Mouse (Mus musculus): ENCODE data around the gene Slc9a9. TPM values are rescaled to one million over a fixed set of nuclear protein-coding genes. Genes with fewer than 3 reads are reported as not detected.

Slc9a9 gene
- polyA plus RNA-seq, 1 experiment from 2014 or later: 6.3 TPM

- WGBS: 97% methylated on average over 15 of the region's 15 CpGs
- ATAC-seq (ENCODE audit: low FRiP score): peak; percentile 49
- H3K4me2 ChIP-seq (replicated peaks): no peak overlapping the region
- no peaks in the 10 kb centered on the region for H3K36me3 ChIP-seq (replicated peaks; ENCODE audit: control insufficient read depth, insufficient read depth)
- no peaks in the 10 kb centered on the region for H3K27me3 ChIP-seq (ENCODE audit: control insufficient read depth, insufficient read depth, low read length)
- peaks cover 26% of the 10 kb centered on the region for H3K4me1 ChIP-seq (replicated peaks; ENCODE audit: control insufficient read depth, insufficient read depth, low read length)
- no peak overlapping the region for H3K4me3 ChIP-seq (replicated peaks; ENCODE audit: low read length)
- no peak overlapping the region for H3K27ac ChIP-seq
- no peak overlapping the region for H3K9ac ChIP-seq
- DNase-seq (ENCODE audit: low spot score): no peak
- no peaks in the 10 kb centered on the region for H3K9me3 ChIP-seq (ENCODE audit: control insufficient read depth, low read length)
These were observed 167.7 kb downstream of the Slc9a9 start for GRCm38 (mm10) chr9:94837384-94837783.

DNA sequence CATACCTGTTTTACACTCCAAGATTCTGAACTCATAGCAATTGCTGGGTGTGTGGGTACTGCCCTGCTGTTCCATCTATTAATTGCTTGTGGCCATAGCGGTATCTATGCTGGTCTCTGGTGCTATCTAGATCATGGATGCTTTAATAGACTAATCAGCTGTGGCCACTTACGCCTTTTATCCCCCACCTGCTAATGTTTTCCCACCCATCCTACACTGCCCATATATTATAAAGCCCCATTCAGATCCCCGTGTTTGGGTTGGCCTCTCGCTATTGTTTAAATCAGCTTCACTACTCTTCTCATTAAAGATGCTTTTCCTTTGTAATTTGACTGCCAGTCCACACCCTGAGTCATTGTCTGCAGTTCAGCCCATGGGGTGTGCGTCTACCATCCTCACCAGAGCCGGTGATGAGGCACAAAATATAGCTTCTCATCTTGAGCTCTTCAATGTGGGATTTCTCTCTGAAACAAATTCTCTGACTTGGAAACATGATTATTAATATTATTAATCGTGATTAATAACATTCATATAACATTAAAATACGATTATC, 168.8 kb downstream of the Slc9a9 start:
- Histone ChIP-seq H3K27ac (peak overlapping the region; percentile 35; the same call in 1 of the 2 replicates), H3K9me3 (ENCODE audit: control insufficient read depth, low read length) (no peaks in the 10 kb centered on the region), H3K27me3 (ENCODE audit: control insufficient read depth, insufficient read depth, low read length) (no peaks in the 10 kb centered on the region), H3K4me1 (replicated peaks; ENCODE audit: control insufficient read depth, insufficient read depth, low read length) (peaks cover 26% of the 10 kb centered on the region), H3K4me2 (replicated peaks) (no peak overlapping the region), H3K9ac (no peak overlapping the region), H3K36me3 (replicated peaks; ENCODE audit: control insufficient read depth, insufficient read depth) (no peaks in the 10 kb centered on the region), H3K4me3 (replicated peaks; ENCODE audit: low read length) (no peak overlapping the region)
- 43% methylated on average over 8 of the region's 8 CpGs for WGBS
- peak; percentile 24 for DNase-seq (ENCODE audit: low spot score)
- ATAC-seq (ENCODE audit: low FRiP score): no peak

- no peaks in the 10 kb centered on the region for H3K27me3 ChIP-seq (ENCODE audit: control insufficient read depth, insufficient read depth, low read length)
- 0 out of 2 replicates have a peak overlapping the region, but pooled peaks have one; percentile 4 for H3K9ac ChIP-seq
- 27% methylated on average over 11 of the region's 11 CpGs for WGBS
- H3K4me2 ChIP-seq (replicated peaks): peak overlapping the region; percentile 27
- peaks cover 23% of the 10 kb centered on the region for H3K4me1 ChIP-seq (replicated peaks; ENCODE audit: control insufficient read depth, insufficient read depth, low read length)
- peak; percentile 34; the same call in 1 of the 2 replicates for ATAC-seq (ENCODE audit: low FRiP score)
- H3K36me3 ChIP-seq (replicated peaks; ENCODE audit: control insufficient read depth, insufficient read depth): no peaks in the 10 kb centered on the region
- no peak overlapping the region for H3K4me3 ChIP-seq (replicated peaks; ENCODE audit: low read length)
- DNase-seq (ENCODE audit: low spot score): no peak
- no peaks in the 10 kb centered on the region for H3K9me3 ChIP-seq (ENCODE audit: control insufficient read depth, low read length)
- 0 out of 2 replicates have a peak overlapping the region, but pooled peaks have one; percentile 35 for H3K27ac ChIP-seq
These were observed 169.5 kb downstream of the Slc9a9 start for GRCm38 (mm10) chr9:94839204-94839603.

GRCm38 (mm10) chr9:94840398-94840797, 170.7 kb downstream of the Slc9a9 start:
- Histone ChIP-seq H3K4me2 (replicated peaks) (no peak overlapping the region), H3K27me3 (ENCODE audit: control insufficient read depth, insufficient read depth, low read length) (no peaks in the 10 kb centered on the region), H3K9ac (no peak overlapping the region), H3K36me3 (replicated peaks; ENCODE audit: control insufficient read depth, insufficient read depth) (no peaks in the 10 kb centered on the region), H3K4me1 (replicated peaks; ENCODE audit: control insufficient read depth, insufficient read depth, low read length) (peaks cover 23% of the 10 kb centered on the region), H3K4me3 (replicated peaks; ENCODE audit: low read length) (no peak overlapping the region), H3K27ac (no peak overlapping the region), H3K9me3 (ENCODE audit: control insufficient read depth, low read length) (no peaks in the 10 kb centered on the region)
- no peak for ATAC-seq (ENCODE audit: low FRiP score)
- WGBS: 78% methylated on average over 5 of the region's 5 CpGs
- DNase-seq (ENCODE audit: low spot score): no peak

DNA sequence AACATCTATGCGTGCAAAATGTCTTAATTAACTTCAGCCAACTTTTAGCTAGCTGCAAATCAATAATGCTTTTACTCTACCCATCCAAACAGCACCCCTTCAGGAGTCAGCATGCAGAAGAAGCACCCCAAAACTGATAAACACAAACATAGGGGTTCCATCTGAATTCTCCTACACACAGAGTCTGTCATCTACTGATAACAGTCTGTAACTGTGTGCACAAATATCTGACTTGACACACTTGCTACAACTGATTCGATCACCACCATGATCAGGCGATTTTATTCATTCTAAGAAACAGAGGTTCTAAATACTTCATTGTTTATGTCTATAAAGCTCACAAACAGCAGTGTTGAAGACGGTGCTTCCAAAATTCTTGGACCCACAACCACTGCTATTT, 171.3 kb downstream of the Slc9a9 start:
- H3K4me3 ChIP-seq (replicated peaks; ENCODE audit: low read length): no peak overlapping the region
- H3K9ac ChIP-seq: no peak overlapping the region
- no peaks in the 10 kb centered on the region for H3K27me3 ChIP-seq (ENCODE audit: control insufficient read depth, insufficient read depth, low read length)
- ATAC-seq (ENCODE audit: low FRiP score) (no peak), DNase-seq (ENCODE audit: low spot score) (no peak)
- H3K27ac ChIP-seq: no peak overlapping the region
- WGBS: 89% methylated on average over 4 of the region's 4 CpGs
- no peak overlapping the region for H3K4me2 ChIP-seq (replicated peaks)
- no peaks in the 10 kb centered on the region for H3K36me3 ChIP-seq (replicated peaks; ENCODE audit: control insufficient read depth, insufficient read depth)
- no peaks in the 10 kb centered on the region for H3K9me3 ChIP-seq (ENCODE audit: control insufficient read depth, low read length)
- peaks cover 23% of the 10 kb centered on the region for H3K4me1 ChIP-seq (replicated peaks; ENCODE audit: control insufficient read depth, insufficient read depth, low read length)

DNA sequence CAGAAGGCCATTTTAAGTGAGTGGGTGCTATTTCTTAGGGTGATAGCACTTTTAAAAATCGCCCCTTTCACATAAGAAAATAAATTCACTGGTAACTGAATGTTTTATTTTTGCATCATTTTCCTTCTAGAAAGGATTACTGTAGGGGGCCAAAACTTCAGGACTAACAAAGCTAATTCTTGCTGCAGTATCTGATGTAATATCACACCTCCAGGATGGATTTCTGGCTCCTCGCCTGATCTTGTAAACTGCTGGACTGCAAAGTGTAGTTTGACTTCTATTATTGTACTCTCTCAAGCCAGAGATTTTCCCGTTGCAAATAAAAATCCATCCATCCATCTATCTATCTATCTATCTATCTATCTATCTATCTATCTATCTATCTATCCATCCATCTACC, 174.5 kb downstream of the Slc9a9 start:
- Histone ChIP-seq H3K27me3 (ENCODE audit: control insufficient read depth, insufficient read depth, low read length) (no peaks in the 10 kb centered on the region), H3K4me2 (replicated peaks) (no peak overlapping the region), H3K9me3 (ENCODE audit: control insufficient read depth, low read length) (no peaks in the 10 kb centered on the region), H3K4me3 (replicated peaks; ENCODE audit: low read length) (no peak overlapping the region), H3K9ac (no peak overlapping the region), H3K4me1 (replicated peaks; ENCODE audit: control insufficient read depth, insufficient read depth, low read length) (peaks cover 14% of the 10 kb centered on the region), H3K36me3 (replicated peaks; ENCODE audit: control insufficient read depth, insufficient read depth) (no peaks in the 10 kb centered on the region), H3K27ac (no peak overlapping the region)
- no peak for DNase-seq (ENCODE audit: low spot score)
- ATAC-seq (ENCODE audit: low FRiP score): no peak
- whole genome bisulfite sequencing: 87% methylated on average over 3 of the region's 3 CpGs

DNA sequence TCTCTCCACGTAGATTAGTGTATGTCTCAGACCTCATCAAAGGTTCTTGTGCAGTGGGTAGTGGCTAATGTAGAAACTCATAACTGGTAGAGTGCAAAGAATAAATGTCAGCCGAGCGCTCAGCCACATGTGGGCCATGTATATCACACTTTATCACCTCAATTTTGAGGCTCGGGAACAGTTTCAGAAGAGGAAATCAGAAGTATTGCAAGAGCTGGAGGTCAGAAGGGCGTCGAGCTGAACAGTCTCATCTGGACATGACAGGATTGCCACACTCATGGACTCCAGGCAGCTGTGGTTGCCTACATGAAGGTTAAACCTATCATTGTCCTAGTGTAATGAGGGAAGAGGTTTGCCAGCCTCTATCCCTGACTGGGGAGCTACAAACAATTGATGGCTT, 177.9 kb downstream of the Slc9a9 start:
- no peak overlapping the region for H3K9ac ChIP-seq
- no peaks in the 10 kb centered on the region for H3K4me1 ChIP-seq (replicated peaks; ENCODE audit: control insufficient read depth, insufficient read depth, low read length)
- H3K4me2 ChIP-seq (replicated peaks): no peak overlapping the region
- no peaks in the 10 kb centered on the region for H3K27me3 ChIP-seq (ENCODE audit: control insufficient read depth, insufficient read depth, low read length)
- no peak overlapping the region for H3K27ac ChIP-seq
- no peak for ATAC-seq (ENCODE audit: low FRiP score)
- H3K4me3 ChIP-seq (replicated peaks; ENCODE audit: low read length): no peak overlapping the region
- H3K9me3 ChIP-seq (ENCODE audit: control insufficient read depth, low read length): no peaks in the 10 kb centered on the region
- 96% methylated on average over 6 of the region's 6 CpGs for WGBS
- no peaks in the 10 kb centered on the region for H3K36me3 ChIP-seq (replicated peaks; ENCODE audit: control insufficient read depth, insufficient read depth)
- no peak for DNase-seq (ENCODE audit: low spot score)

DNA sequence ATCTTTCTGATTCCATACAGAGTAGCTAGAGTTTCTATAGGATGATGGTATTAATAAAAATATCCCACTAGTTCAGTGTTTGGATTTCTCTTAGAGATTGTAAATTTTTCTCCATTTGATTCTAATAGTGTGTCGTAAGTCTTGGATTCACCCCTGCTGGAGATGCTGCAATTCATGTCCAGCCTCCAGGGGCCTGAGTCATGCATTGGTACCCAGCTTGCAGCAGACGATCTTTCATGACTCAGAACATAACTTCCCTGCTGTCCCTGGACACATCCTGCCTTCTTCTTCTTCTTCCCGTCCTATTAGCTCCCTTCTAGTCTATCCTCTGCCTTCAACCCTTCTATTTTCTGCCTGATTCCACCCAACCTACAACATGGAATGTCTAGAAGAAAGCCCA, 181.8 kb downstream of the Slc9a9 start:
- Histone ChIP-seq H3K9me3 (ENCODE audit: control insufficient read depth, low read length) (no peaks in the 10 kb centered on the region), H3K9ac (no peak overlapping the region), H3K36me3 (replicated peaks; ENCODE audit: control insufficient read depth, insufficient read depth) (no peaks in the 10 kb centered on the region), H3K4me3 (replicated peaks; ENCODE audit: low read length) (no peak overlapping the region), H3K4me2 (replicated peaks) (no peak overlapping the region), H3K4me1 (replicated peaks; ENCODE audit: control insufficient read depth, insufficient read depth, low read length) (no peaks in the 10 kb centered on the region), H3K27ac (no peak overlapping the region), H3K27me3 (ENCODE audit: control insufficient read depth, insufficient read depth, low read length) (no peaks in the 10 kb centered on the region)
- ATAC-seq (ENCODE audit: low FRiP score) (no peak), DNase-seq (ENCODE audit: low spot score) (no peak)
- 80% methylated on average over 3 of the region's 3 CpGs for WGBS

DNA sequence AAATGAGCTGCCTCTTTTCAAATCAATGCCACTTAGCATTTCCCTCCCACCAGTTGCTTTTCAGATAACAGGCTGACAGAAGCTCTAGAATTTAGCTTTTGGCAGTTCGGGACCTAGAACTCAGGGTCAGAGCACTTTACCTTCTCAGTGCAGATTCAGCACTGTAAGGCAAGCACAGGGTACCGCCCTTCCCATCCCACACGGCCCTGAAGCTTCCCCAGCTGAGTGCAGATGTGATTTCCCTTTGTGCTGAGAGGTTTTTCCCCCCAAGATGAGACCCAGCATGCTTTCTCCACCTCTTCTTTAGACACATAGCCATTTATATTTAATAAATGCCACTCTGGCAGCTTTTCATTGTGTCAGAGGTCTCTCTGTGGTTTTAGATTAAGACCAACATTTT, 186.4 kb downstream of the Slc9a9 start:
- Histone ChIP-seq H3K4me2 (replicated peaks) (no peak overlapping the region), H3K4me1 (replicated peaks; ENCODE audit: control insufficient read depth, insufficient read depth, low read length) (no peaks in the 10 kb centered on the region), H3K9ac (no peak overlapping the region), H3K27ac (no peak overlapping the region), H3K4me3 (replicated peaks; ENCODE audit: low read length) (no peak overlapping the region), H3K27me3 (ENCODE audit: control insufficient read depth, insufficient read depth, low read length) (no peaks in the 10 kb centered on the region), H3K36me3 (replicated peaks; ENCODE audit: control insufficient read depth, insufficient read depth) (no peaks in the 10 kb centered on the region), H3K9me3 (ENCODE audit: control insufficient read depth, low read length) (no peaks in the 10 kb centered on the region)
- ATAC-seq (ENCODE audit: low FRiP score) (no peak), DNase-seq (ENCODE audit: low spot score) (no peak)
- 56% methylated on average over 3 of the region's 3 CpGs for WGBS

- no peak for ATAC-seq (ENCODE audit: low FRiP score)
- H3K9ac ChIP-seq: no peak overlapping the region
- 93% methylated on average over 1 of the region's 1 CpGs for WGBS
These were observed 198.8 kb downstream of the Slc9a9 start for GRCm38 (mm10) chr9:94868557-94868956.

More at GRCm38 (mm10) chr9:94868557-94868956, 198.8 kb downstream of the Slc9a9 start:
- Histone ChIP-seq H3K4me3 (replicated peaks; ENCODE audit: low read length) (no peak overlapping the region), H3K4me2 (replicated peaks) (no peak overlapping the region), H3K36me3 (replicated peaks; ENCODE audit: control insufficient read depth, insufficient read depth) (no peaks in the 10 kb centered on the region), H3K4me1 (replicated peaks; ENCODE audit: control insufficient read depth, insufficient read depth, low read length) (no peaks in the 10 kb centered on the region), H3K27ac (no peak overlapping the region), H3K27me3 (ENCODE audit: control insufficient read depth, insufficient read depth, low read length) (no peaks in the 10 kb centered on the region), H3K9me3 (ENCODE audit: control insufficient read depth, low read length) (no peaks in the 10 kb centered on the region)
- DNase-seq (ENCODE audit: low spot score): no peak
